In the genomic region with DNA sequence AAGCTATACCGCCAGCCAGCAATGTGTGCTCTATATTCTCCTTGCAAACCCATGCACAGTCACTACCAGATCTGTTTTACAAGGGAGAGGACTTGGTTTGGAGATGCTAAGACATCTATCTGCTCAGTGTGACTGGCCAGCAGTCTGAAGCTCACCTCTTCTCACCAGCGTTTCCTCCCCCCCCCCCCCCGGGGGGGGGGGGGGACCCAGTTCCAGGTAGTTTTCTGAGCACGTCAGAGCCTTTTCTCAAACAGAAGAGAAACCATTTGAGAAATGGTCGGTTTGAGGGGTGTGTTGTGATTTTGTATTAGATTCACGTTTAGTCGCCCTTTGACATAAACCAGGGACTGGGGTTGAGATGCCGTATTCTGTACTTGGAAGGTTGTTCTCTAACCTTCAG, we compare ENCODE assay signal across 13 mouse cellular contexts. TPM values are rescaled to one million over a fixed set of nuclear protein-coding genes. Genes with fewer than 3 reads are reported as not detected.
DNase-seq lines count a peak whose midpoint lies in the region; ATAC-seq and TF ChIP-seq lines count a peak whose summit lies in the region.
"Had no signal": no experiment of that assay in that cellular context is flagged by ENCODE, and none has a peak within 500 bp of the region (broad histone marks: within the 10 kb centered on the region; RNA-seq: fewer than 3 reads in every experiment).

No protein-coding gene starts in this region.

- WGBS in lung, embryonic 14.5 days = 65% methylated on average over 8 of the region's 8 CpGs
- WGBS in liver, postnatal 0 days (ENCODE audit: insufficient replicate concordance) = 82% methylated on average over 6 of the region's 8 CpGs
- WGBS in hindbrain, embryonic 13.5 days = 84% methylated on average over 8 of the region's 8 CpGs

- in situ Hi-C loops in ES-E14 (cut with MboI; ENCODE audit: low sequenced_read_pairs in 2 of 2, unreplicated experiment in 2 of 2) = no loop called here

- peak overlapping the region; percentile 99 for H3K27ac ChIP-seq in lung, embryonic 14.5 days (ENCODE audit: low read depth)
- H3K27ac ChIP-seq in ES-E14 (ENCODE audit: insufficient read depth, low read depth, low read length, poor library complexity, severe bottlenecking) = no peak overlapping the region
- H3K27ac ChIP-seq in liver, postnatal 0 days (ENCODE audit: low read depth) = peak overlapping the region; percentile 99; the same call in 1 of the 2 replicates
- no peak overlapping the region for H3K27ac ChIP-seq in hindbrain, embryonic 13.5 days

- H3K9me3 ChIP-seq in lung, embryonic 14.5 days (ENCODE audit: low read depth, low read length) = no peaks in the 10 kb centered on the region
- no peaks in the 10 kb centered on the region for H3K9me3 ChIP-seq in ES-E14 (ENCODE audit: control insufficient read depth, insufficient read depth, low read depth, low read length)
- H3K9me3 ChIP-seq in liver, postnatal 0 days (ENCODE audit: low read length) = no peaks in the 10 kb centered on the region
- H3K9me3 ChIP-seq in hindbrain, embryonic 13.5 days = no peaks in the 10 kb centered on the region
- H3K9me3 ChIP-seq: forebrain, embryonic 10.5 days; neural tube, embryonic 12.5 days had no signal

- no peak overlapping the region for H3K9ac ChIP-seq in lung, embryonic 14.5 days
- H3K9ac ChIP-seq in ES-E14 (ENCODE audit: insufficient read depth, low read depth, low read length, poor library complexity, severe bottlenecking) = peak overlapping the region; percentile 17; the same call in 1 of the 2 replicates
- H3K9ac ChIP-seq in liver, postnatal 0 days (replicated peaks) = peak overlapping the region; percentile 84; the same call in 1 of the 2 replicates
- H3K9ac ChIP-seq in hindbrain, embryonic 13.5 days = no peak overlapping the region
- H3K9ac ChIP-seq: neural tube, embryonic 12.5 days had no signal

- no peak overlapping the region for H3K4me2 ChIP-seq in lung, embryonic 14.5 days
- H3K4me2 ChIP-seq in liver, postnatal 0 days (ENCODE audit: low read depth, low read length) = peak overlapping the region; percentile 79; the same call in 1 of the 2 replicates
- no peak overlapping the region for H3K4me2 ChIP-seq in hindbrain, embryonic 13.5 days
- H3K4me2 ChIP-seq: neural tube, embryonic 12.5 days had no signal

- H3K36me3 ChIP-seq in lung, embryonic 14.5 days (ENCODE audit: insufficient read depth) = no peaks in the 10 kb centered on the region
- no peaks in the 10 kb centered on the region for H3K36me3 ChIP-seq in ES-E14 (ENCODE audit: control insufficient read depth, insufficient read depth, low read length, poor library complexity, severe bottlenecking)
- H3K36me3 ChIP-seq in liver, postnatal 0 days (replicated peaks; ENCODE audit: insufficient read depth, low read length) = 0 out of 2 replicates have a peak, but pooled peaks cover 3% of the 10 kb centered on the region
- no peaks in the 10 kb centered on the region for H3K36me3 ChIP-seq in hindbrain, embryonic 13.5 days
- H3K36me3 ChIP-seq: forebrain, embryonic 10.5 days; neural tube, embryonic 12.5 days had no signal

- H3K4me3 ChIP-seq in lung, embryonic 14.5 days (ENCODE audit: low read depth, low read length) = no peak overlapping the region
- no peak overlapping the region for H3K4me3 ChIP-seq in ES-E14 (ENCODE audit: insufficient read depth in 1 of 2, low read depth in 1 of 2, low read length in 2 of 2, poor library complexity in 1 of 2, severe bottlenecking in 1 of 2)
- no peak overlapping the region for H3K4me3 ChIP-seq in liver, postnatal 0 days (ENCODE audit: low read depth, low read length)
- H3K4me3 ChIP-seq in hindbrain, embryonic 13.5 days = no peak overlapping the region
- H3K4me3 ChIP-seq: forebrain, embryonic 10.5 days; neural tube, embryonic 12.5 days had no signal

- no peak for TF ChIP-seq EP300 in liver, postnatal 0 days (IDR thresholded peaks at IDR 0.05; ENCODE audit: low read depth)

- no peaks in the 10 kb centered on the region for H3K27me3 ChIP-seq in lung, embryonic 14.5 days (ENCODE audit: insufficient read depth, low read length)
- H3K27me3 ChIP-seq in liver, postnatal 0 days (ENCODE audit: insufficient read depth, low read length) = no peaks in the 10 kb centered on the region
- H3K27me3 ChIP-seq in hindbrain, embryonic 13.5 days = no peaks in the 10 kb centered on the region
- H3K27me3 ChIP-seq: neural tube, embryonic 12.5 days had no signal

- no peak for TF ChIP-seq CTCF in lung, embryonic 14.5 days (IDR thresholded peaks at IDR 0.05; ENCODE audit: low read depth)
- no peak for TF ChIP-seq CTCF in liver, postnatal 0 days (IDR thresholded peaks at IDR 0.05; ENCODE audit: low read depth)

- DNase-seq in lung, embryonic 14.5 days = no peak
- DNase-seq in lung, postnatal 4 days = no peak
- DNase-seq in ES-E14 (ENCODE audit: low read depth, low spot score) = no peak
- DNase-seq in induced T-regulatory cell, adult 2 months (ENCODE audit: low read depth) = peak; percentile 70
- DNase-seq in liver, postnatal 0 days = no peak
- DNase-seq in right cerebral cortex, postnatal 10 days (ENCODE audit: low spot score in 2 of 2) = no peak
- DNase-seq: adrenal gland, adult 2 months; cerebellum, adult 11-12 months; layer of hippocampus, postnatal 36 days; right cerebral cortex, postnatal 14 days had no signal

- ATAC-seq in lung, embryonic 14.5 days (ENCODE audit: insufficient read depth) = no peak
- ATAC-seq in liver, postnatal 0 days = no peak
- no peak for ATAC-seq in hindbrain, embryonic 13.5 days (ENCODE audit: low FRiP score)

- peaks cover 42% of the 10 kb centered on the region for H3K4me1 ChIP-seq in lung, embryonic 14.5 days (ENCODE audit: insufficient read depth)
- H3K4me1 ChIP-seq in ES-E14 (ENCODE audit: control insufficient read depth in 2 of 2, insufficient read depth in 2 of 2, low read length in 2 of 2, poor library complexity in 1 of 2) = peaks cover 33 to 40% of the 10 kb centered on the region in 2 experiments
- peaks cover 78% of the 10 kb centered on the region for H3K4me1 ChIP-seq in liver, postnatal 0 days (ENCODE audit: insufficient read depth)
- H3K4me1 ChIP-seq in hindbrain, embryonic 13.5 days (replicated peaks) = peaks cover 32% of the 10 kb centered on the region

TF ChIP-seq in ES-E14, 5 proteins besides CTCF, POLR2A, EP300 and RAD21:
- no peak for TF ChIP-seq CHD2 (IDR thresholded peaks at IDR 0.05; ENCODE audit: low read depth, low read length)
- TF ChIP-seq ZC3H11A (IDR thresholded peaks at IDR 0.05; ENCODE audit: borderline replicate concordance, low read depth, low read length) = no peak
- no peak for TF ChIP-seq MAFK (IDR thresholded peaks at IDR 0.05; ENCODE audit: insufficient read depth, low read depth, low read length)
- no peak for TF ChIP-seq ZNF384 (IDR thresholded peaks at IDR 0.05; ENCODE audit: low read depth, low read length)
- TF ChIP-seq HCFC1 (IDR thresholded peaks at IDR 0.05; ENCODE audit: borderline replicate concordance, insufficient read depth, low read length) = no peak

RNA-seq across cellular contexts. Expression of a gene that starts 19.2 kb away (rescaled TPM):
- polyA plus RNA-seq in lung, embryonic 14.5 days (2014; fragmentation: Nextera tagmentation; extraction: Ambion mirVana) = 289 and 308 TPM in 2 replicates
- 125 and 131 TPM in 2 replicates for total RNA-seq in ES-E14 (2012; rRNA removed)
- 249 and 250 TPM in 2 replicates for polyA plus RNA-seq in liver, postnatal 0 days (2015; fragmentation: Nextera tagmentation; extraction: Ambion mirVana)
- polyA plus RNA-seq in hindbrain, embryonic 13.5 days (2015; fragmentation: Nextera tagmentation; extraction: Ambion mirVana) = 74.3 and 75.2 TPM in 2 replicates

RNA-seq across cellular contexts. Expression of a gene that starts 22.0 kb away (rescaled TPM):
- 22.1 and 26.8 TPM in 2 replicates for polyA plus RNA-seq in lung, embryonic 14.5 days (2014; fragmentation: Nextera tagmentation; extraction: Ambion mirVana)
- 40.0 and 58.6 TPM in 2 replicates for total RNA-seq in ES-E14 (2012; rRNA removed)
- 6.5 and 8.1 TPM in 2 replicates for polyA plus RNA-seq in liver, postnatal 0 days (2015; fragmentation: Nextera tagmentation; extraction: Ambion mirVana)
- 23.4 and 23.5 TPM in 2 replicates for polyA plus RNA-seq in hindbrain, embryonic 13.5 days (2015; fragmentation: Nextera tagmentation; extraction: Ambion mirVana)

Comparison
In these comparisons a context has a peak if more than half of its experiments do, and no peak if none do; other contexts are left out.
1. H3K27ac ChIP-seq: peak in lung, embryonic 14.5 days (single experiment) and liver, postnatal 0 days (single experiment); none in ES-E14 (single experiment) and hindbrain, embryonic 13.5 days (single experiment).
2. H3K9ac ChIP-seq: peak in ES-E14 (single experiment) and liver, postnatal 0 days (single experiment); none in lung, embryonic 14.5 days (single experiment) and hindbrain, embryonic 13.5 days (single experiment).